Mouse (Mus musculus) megakaryocyte, embryonic 14.5 days (primary cell): Measurements from ENCODE around the gene Hoxb7. TPM values are rescaled to one million over a fixed set of nuclear protein-coding genes. Genes with fewer than 3 reads are reported as not detected.

Experiments
- H3K27me3 ChIP-seq: replicated peaks from 2 replicates; pipeline ENCODE3; 2012; ENCODE audit warnings: inconsistent platforms
- H3K36me3 ChIP-seq: replicated peaks from 2 replicates; pipeline ENCODE3; 2012; ENCODE audit warnings: low read length, inconsistent platforms, mixed read lengths
- H3K4me1 ChIP-seq: 2 replicates; pipeline ENCODE4 v1.6.1; 2012; ENCODE audit warnings: inconsistent platforms
- H3K4me3 ChIP-seq: replicated peaks from 2 replicates; pipeline ENCODE3; 2012; ENCODE audit warnings: moderate library complexity, mild to moderate bottlenecking, inconsistent platforms
- H3K9me3 ChIP-seq: 2 replicates; pipeline ENCODE4 v1.6.1; 2012; ENCODE audit warnings: inconsistent platforms
- FLI1 ChIP-seq: IDR thresholded peaks from 2 replicates; pipeline ENCODE4 v1.6.1; 2012; ENCODE audit warnings: low read length, inconsistent platforms, mixed read lengths
- GATA1 ChIP-seq: IDR thresholded peaks from 3 replicates; pipeline ENCODE4 v1.6.1; 2012; ENCODE audit warnings: mixed read lengths, low read length, inconsistent platforms, borderline replicate concordance
- polyA plus RNA-seq: library from polyadenylated mRNA; stranded (reverse); fragments of >175 nt; gene quantifications from 2 replicates; pipeline ENCODE4 v1.2.3, GENCODE M21; 2012; ENCODE audit warnings: low replicate concordance; ENCODE audit not compliant: insufficient read depth

Gene Hoxb7
- polyA plus RNA-seq, 1 experiment: not detected

- no peak for TF ChIP-seq GATA1
- no peak for TF ChIP-seq FLI1
- Histone ChIP-seq H3K27me3 (peaks cover 99% of the 10 kb centered on the region), H3K4me1 (peaks cover 28% of the 10 kb centered on the region), H3K4me3 (no peak overlapping the region), H3K36me3 (no peaks in the 10 kb centered on the region), H3K9me3 (peaks cover 4% of the 10 kb centered on the region; the same call in 1 of the 2 replicates)
Observed at GRCm38 (mm10) chr11:96300354-96301063, 14.1 kb downstream of the Hoxb7 start.

DNA sequence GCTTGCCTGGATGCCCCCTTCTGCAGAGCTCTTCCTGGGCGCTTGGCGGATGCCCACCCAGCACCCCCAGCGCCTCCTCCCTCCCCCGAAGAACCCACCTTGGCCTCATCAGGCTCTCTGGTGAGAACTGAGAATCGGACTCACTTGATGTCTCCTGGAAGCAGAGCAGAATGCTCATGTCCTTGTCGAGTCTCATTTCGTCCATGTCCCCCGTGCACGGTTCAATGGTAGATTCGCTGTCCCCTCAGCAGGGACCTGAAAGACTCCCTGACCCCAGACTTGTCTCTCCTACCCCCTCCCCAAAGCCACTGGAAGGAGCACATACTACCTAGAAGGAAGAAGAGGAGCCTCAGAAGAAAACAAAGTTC, 14.6 kb downstream of the Hoxb7 start:
- TF ChIP-seq FLI1: no peak
- no peak for TF ChIP-seq GATA1
- peaks cover 4% of the 10 kb centered on the region; the same call in 1 of the 2 replicates for H3K9me3 ChIP-seq
- peaks cover 28% of the 10 kb centered on the region for H3K4me1 ChIP-seq
- H3K4me3 ChIP-seq: no peak overlapping the region
- H3K36me3 ChIP-seq: no peaks in the 10 kb centered on the region
- H3K27me3 ChIP-seq: peaks cover 99% of the 10 kb centered on the region

- Histone ChIP-seq H3K4me1 (peaks cover 28% of the 10 kb centered on the region), H3K9me3 (peaks cover 4% of the 10 kb centered on the region; the same call in 1 of the 2 replicates), H3K36me3 (no peaks in the 10 kb centered on the region), H3K4me3 (no peak overlapping the region), H3K27me3 (peaks cover 99% of the 10 kb centered on the region)
- TF ChIP-seq GATA1: no peak
- no peak for TF ChIP-seq FLI1
Observed at GRCm38 (mm10) chr11:96301837-96302236, 15.4 kb downstream of the Hoxb7 start.

DNA sequence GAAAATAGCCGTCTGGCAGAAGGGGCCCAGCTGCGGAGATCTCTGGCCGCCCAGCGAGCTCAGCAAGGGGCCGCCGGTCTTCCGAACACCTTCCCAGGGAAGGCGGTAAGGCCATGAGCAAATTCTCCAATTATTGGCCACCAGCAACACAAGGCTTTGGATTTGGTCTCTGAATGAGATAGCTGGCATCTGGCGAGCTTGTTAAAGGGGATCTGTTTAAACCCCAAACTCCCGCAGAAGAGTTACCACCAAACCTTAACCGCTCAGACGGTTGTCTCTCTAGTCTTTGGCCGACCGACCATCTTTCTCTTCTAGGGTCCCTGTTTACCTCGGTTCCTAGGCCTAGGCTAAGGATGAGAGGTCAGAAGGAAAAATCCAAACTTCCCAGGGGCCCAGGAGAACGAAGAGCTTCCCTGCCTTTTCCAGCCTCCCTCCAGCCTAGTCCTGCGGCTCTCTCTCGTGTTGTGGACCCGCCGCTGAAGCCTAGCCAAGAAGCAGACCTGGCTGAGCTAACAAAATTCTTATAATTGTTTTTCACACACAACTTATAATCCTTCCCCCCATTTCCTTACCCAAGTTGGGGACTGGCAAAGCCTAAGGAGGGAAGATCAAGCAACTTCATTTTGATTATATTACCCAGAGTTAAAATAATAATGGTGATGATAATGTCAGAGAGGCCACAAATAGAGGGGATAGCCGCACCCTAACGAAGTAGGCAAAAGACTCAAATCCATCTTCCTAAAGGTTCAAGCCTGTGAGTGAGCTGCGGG, 16.1 kb downstream of the Hoxb7 start:
- TF ChIP-seq FLI1 (no peak), GATA1 (no peak)
- peak overlapping the region; percentile 88 for H3K4me3 ChIP-seq
- H3K9me3 ChIP-seq: peaks cover 4% of the 10 kb centered on the region; the same call in 1 of the 2 replicates
- peaks cover 99% of the 10 kb centered on the region for H3K27me3 ChIP-seq
- no peaks in the 10 kb centered on the region for H3K36me3 ChIP-seq
- H3K4me1 ChIP-seq: peaks cover 28% of the 10 kb centered on the region

- Histone ChIP-seq H3K27me3 (peaks cover 99% of the 10 kb centered on the region), H3K4me3 (peak within 1 kb of the TSS; percentile 88), H3K9me3 (peaks cover 4% of the 10 kb centered on the region; the same call in 1 of the 2 replicates), H3K4me1 (peaks cover 28% of the 10 kb centered on the region), H3K36me3 (no peaks in the 10 kb centered on the region)
- no peak for TF ChIP-seq FLI1
- no peak for TF ChIP-seq GATA1
Observed at GRCm38 (mm10) chr11:96303151-96304099, 17.0 kb downstream of the Hoxb7 start, which contains the start of gene Hoxb5. TSS of gene Hoxb5 (plus strand) at chr11:96303336.

DNA sequence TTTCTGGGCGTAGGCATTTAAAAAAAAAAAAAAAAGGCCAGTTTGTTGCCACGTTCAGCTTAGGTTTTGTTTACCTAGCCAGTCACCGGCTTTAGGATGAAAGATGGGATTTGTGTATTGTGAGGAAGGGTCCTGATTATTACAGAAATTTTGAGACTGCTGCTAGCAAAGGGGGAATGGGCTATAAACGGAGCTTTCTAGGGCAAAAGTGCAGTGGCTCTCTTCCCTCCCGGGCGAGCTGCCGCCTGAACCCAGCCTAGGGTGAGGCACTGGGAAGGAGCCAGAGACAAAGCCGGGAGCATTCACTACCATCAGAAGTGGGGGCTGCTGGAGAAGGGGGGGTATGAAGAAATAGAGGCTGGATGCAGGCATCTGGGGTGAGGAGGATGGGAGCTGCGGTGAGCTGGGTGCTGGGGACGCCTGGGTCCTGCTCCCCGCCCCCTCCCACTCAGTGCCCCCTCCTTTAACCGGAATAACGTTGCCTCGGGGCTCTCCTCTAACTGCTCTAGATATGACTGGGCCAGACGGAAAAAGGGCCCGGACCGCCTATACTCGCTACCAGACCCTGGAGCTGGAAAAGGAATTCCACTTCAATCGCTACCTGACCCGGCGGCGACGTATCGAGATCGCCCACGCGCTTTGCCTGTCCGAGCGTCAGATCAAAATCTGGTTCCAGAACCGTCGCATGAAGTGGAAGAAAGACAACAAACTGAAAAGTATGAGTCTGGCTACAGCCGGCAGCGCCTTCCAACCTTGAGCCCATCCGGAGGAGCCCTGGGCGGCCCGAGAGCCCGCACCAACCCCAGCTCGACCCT, 18.2 kb downstream of the Hoxb7 start:
- H3K27me3 ChIP-seq: peaks cover 99% of the 10 kb centered on the region
- H3K4me3 ChIP-seq: no peak overlapping the region
- no peaks in the 10 kb centered on the region for H3K36me3 ChIP-seq
- peaks cover 4% of the 10 kb centered on the region; the same call in 1 of the 2 replicates for H3K9me3 ChIP-seq
- peaks cover 20% of the 10 kb centered on the region for H3K4me1 ChIP-seq
- TF ChIP-seq FLI1: no peak
- no peak for TF ChIP-seq GATA1

DNA sequence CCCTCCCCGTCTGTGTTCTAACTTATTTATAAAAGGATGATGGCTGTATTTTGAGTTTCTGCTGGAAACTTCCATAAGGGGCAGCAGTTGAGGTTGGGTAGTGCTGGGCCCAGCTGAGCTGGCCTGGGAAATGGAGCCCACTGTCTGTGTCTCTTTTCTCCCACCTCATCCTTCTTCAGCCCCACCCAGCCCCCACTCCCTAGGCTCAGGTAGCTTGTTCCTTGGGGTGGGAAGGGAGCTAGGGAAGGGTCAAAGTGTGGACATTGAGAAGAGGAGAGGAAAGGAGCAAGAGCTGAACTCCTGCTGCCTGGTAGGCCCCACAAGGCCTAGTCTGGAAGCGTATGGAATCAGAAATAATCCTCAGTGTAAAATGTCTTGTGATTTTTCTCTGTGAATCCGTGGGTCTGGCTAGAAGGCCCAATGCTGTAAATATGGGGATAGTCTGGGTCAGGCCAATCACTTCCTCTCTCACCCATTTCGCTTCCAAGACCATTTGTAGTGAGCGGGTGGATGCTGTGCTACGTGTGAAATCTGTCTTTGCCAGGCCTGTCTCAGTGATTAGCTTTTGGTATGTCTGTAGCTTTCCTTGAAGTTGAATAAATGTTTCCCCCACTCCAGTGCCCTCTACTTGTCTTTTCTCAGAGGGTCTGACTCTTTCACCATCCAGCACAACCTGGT, 19.2 kb downstream of the Hoxb7 start:
- peaks cover 17% of the 10 kb centered on the region for H3K4me1 ChIP-seq
- no peak overlapping the region for H3K4me3 ChIP-seq
- H3K27me3 ChIP-seq: peaks cover 99% of the 10 kb centered on the region
- TF ChIP-seq FLI1 (no peak), GATA1 (no peak)
- peaks cover 4% of the 10 kb centered on the region; the same call in 1 of the 2 replicates for H3K9me3 ChIP-seq
- no peaks in the 10 kb centered on the region for H3K36me3 ChIP-seq

DNA sequence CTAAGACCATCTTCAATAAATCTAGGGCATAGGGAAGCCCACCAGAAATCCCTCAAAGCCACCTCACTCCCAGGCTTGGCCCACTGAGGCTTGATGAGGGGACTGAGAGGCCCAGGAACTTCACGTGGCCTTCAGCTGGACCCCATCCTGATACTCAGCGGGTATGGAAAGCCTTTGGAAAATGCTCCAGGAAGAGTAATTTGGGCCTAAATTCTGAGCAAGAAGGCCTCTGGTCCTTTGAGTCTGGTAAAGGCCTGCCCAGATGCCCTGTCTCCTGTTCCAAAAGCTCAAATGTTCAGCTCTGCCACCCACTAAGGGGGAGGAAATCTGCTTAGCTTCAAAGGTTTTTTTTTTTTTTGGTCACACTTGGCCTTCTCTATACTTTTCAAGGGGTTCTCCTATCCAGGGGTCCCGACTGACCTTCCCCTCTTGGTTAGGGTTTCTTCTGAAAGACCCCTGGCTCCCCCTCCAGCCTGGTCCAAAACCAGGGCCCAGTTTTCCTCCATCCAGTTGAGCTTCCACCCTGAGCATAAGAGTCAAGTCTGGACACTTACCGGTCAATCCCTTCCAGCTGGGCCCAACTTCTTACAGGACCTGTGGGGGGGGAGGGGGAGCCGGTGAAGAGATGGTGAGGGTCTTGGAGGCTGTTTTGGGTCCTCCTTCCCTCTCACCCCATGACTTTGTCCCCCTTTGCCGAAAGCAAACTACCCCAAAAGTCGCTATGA, 19.9 kb downstream of the Hoxb7 start:
- TF ChIP-seq GATA1 (no peak), FLI1 (no peak)
- H3K36me3 ChIP-seq: no peaks in the 10 kb centered on the region
- peaks cover 4% of the 10 kb centered on the region; the same call in 1 of the 2 replicates for H3K9me3 ChIP-seq
- peaks cover 98% of the 10 kb centered on the region for H3K27me3 ChIP-seq
- peaks cover 21% of the 10 kb centered on the region for H3K4me1 ChIP-seq
- H3K4me3 ChIP-seq: no peak overlapping the region
